Mouse (Mus musculus) forebrain, embryonic 16.5 days (tissue): Measurements from ENCODE around the gene Hip1r. TPM values are rescaled to one million over a fixed set of nuclear protein-coding genes. Genes with fewer than 3 reads are reported as not detected.

Source experiments
- ATAC-seq: fragments of 200-750 bp; cut with Nextera tagmentation; 2 replicates; pipeline ENCODE4 v1.8.0; 2017; ENCODE audit warnings: mild to moderate bottlenecking, moderate library complexity
- H3K27ac ChIP-seq: fragments of 300-500 bp; sonication (generic); 2 replicates; pipeline ENCODE4 v1.5.1; 2014; ENCODE audit warnings: low read length, control low read depth
- H3K27me3 ChIP-seq: fragments of 300-500 bp; sonication (generic); replicated peaks from 2 replicates; pipeline ENCODE4 v1.6.1; 2014; ENCODE audit warnings: low read length; ENCODE audit not compliant: control insufficient read depth, insufficient read depth
- H3K36me3 ChIP-seq: fragments of 300-500 bp; sonication (generic); 2 replicates; pipeline ENCODE4 v1.6.1; 2014; ENCODE audit not compliant: control insufficient read depth, insufficient read depth
- H3K4me1 ChIP-seq: fragments of 300-500 bp; sonication (generic); replicated peaks from 2 replicates; pipeline ENCODE4 v1.6.1; 2014; ENCODE audit warnings: low read length; ENCODE audit not compliant: control insufficient read depth, insufficient read depth
- H3K4me2 ChIP-seq: fragments of 300-500 bp; sonication (generic); 2 replicates; pipeline ENCODE4 v1.6.1; 2014; ENCODE audit warnings: mild to moderate bottlenecking, low read length, control low read depth
- H3K4me3 ChIP-seq: fragments of 300-500 bp; sonication (generic); replicated peaks from 2 replicates; pipeline ENCODE4 v1.5.1; 2014; ENCODE audit warnings: mild to moderate bottlenecking, low read length, control low read depth
- H3K9ac ChIP-seq: fragments of 300-500 bp; sonication (generic); replicated peaks from 2 replicates; pipeline ENCODE4 v1.6.1; 2014; ENCODE audit warnings: low read depth, low read length, control low read depth
- H3K9me3 ChIP-seq: fragments of 300-500 bp; sonication (generic); 2 replicates; pipeline ENCODE4 v1.6.1; 2016; ENCODE audit warnings: low read length; ENCODE audit not compliant: control insufficient read depth
- WGBS: fragments of 180-500 bp; shearing (Covaris S2); extraction: QIAGEN DNeasy Blood & Tissue Kit; methylation state at CpG from one replicate; pipeline ENCODE4 v1.1.7; 2014; 5-methylcytosine and 5-hydroxymethylcytosine counted together
- polyA plus RNA-seq: library from polyadenylated mRNA; unstranded; fragments of >200 nt; fragmentation: Nextera tagmentation; extraction: Ambion mirVana; gene quantifications from 2 replicates; pipeline ENCODE4 v1.2.1, GENCODE M21; 2015

Gene Hip1r
- polyA plus RNA-seq, 1 experiment from 2014 or later: 35.7 TPM

DNA sequence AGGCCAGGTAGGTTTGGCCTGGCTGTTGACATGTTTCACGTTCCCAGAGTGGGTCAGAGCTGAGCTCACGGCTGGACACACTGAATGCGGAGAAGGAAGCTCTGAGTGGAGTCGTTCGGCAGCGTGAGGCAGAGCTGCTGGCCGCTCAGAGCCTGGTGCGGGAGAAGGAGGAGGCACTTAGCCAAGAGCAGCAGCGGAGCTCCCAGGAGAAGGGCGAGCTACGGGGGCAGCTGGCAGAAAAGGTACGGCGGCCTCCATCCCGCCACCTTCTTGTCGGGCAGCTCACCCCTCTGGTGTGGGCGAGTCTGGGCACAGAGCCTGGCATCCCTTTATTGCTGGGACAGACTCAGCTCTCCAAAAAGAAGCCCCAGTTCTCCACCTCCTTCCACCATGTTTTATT is 24.4 kb downstream of the Hip1r start:
- H3K4me1 ChIP-seq: peaks cover 17% of the 10 kb centered on the region
- no peak overlapping the region for H3K4me3 ChIP-seq
- peak overlapping the region; percentile 12; the same call in 1 of the 2 replicates for H3K27ac ChIP-seq
- no peak overlapping the region for H3K9ac ChIP-seq
- H3K36me3 ChIP-seq: no peaks in the 10 kb centered on the region
- no peak overlapping the region for H3K4me2 ChIP-seq
- no peaks in the 10 kb centered on the region for H3K27me3 ChIP-seq
- ATAC-seq: no peak
- 50% methylated on average over 16 of the region's 16 CpGs for WGBS
- no peaks in the 10 kb centered on the region for H3K9me3 ChIP-seq

DNA sequence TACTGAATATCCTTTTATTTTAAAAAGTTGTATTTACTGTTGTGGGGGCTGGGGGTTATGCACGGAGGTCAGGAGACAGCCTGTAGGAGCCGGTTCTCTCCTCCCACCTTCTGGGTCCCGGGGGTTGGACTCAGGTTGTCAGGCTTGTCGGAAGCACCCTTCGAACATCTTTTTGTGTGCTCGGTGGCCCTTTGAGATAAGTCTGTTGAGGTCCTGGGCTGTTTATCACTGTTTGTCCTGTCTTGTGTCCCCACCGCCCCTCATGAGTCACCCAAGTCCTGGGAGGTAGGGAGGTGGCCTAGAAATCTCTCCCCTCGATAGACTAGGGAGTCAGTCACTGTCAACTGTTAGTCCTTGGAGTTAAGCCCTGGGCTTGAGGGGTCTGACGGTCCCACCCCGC is 24.9 kb downstream of the Hip1r start:
- H3K9ac ChIP-seq: no peak overlapping the region
- H3K4me1 ChIP-seq: peaks cover 18% of the 10 kb centered on the region
- no peak overlapping the region for H3K4me2 ChIP-seq
- WGBS: 90% methylated on average over 10 of the region's 10 CpGs
- H3K36me3 ChIP-seq: no peaks in the 10 kb centered on the region
- no peak overlapping the region for H3K27ac ChIP-seq
- no peak for ATAC-seq
- H3K4me3 ChIP-seq: no peak overlapping the region
- no peaks in the 10 kb centered on the region for H3K9me3 ChIP-seq
- no peaks in the 10 kb centered on the region for H3K27me3 ChIP-seq

- Histone ChIP-seq H3K9me3 (no peaks in the 10 kb centered on the region), H3K4me1 (peaks cover 19% of the 10 kb centered on the region), H3K9ac (no peak overlapping the region), H3K4me2 (no peak overlapping the region), H3K4me3 (no peak overlapping the region), H3K27me3 (no peaks in the 10 kb centered on the region), H3K36me3 (peaks cover 6% of the 10 kb centered on the region), H3K27ac (no peak overlapping the region)
- WGBS: 11% methylated on average over 7 of the region's 7 CpGs
- ATAC-seq: peak; percentile 62
These were observed 27.4 kb downstream of the Hip1r start for GRCm38 (mm10) chr5:124000824-124001223.

- peak; percentile 3; the same call in 1 of the 2 replicates for ATAC-seq
- Histone ChIP-seq H3K36me3 (peaks cover 11% of the 10 kb centered on the region), H3K9me3 (no peaks in the 10 kb centered on the region), H3K27ac (no peak overlapping the region), H3K27me3 (no peaks in the 10 kb centered on the region), H3K4me1 (peaks cover 19% of the 10 kb centered on the region), H3K9ac (no peak overlapping the region), H3K4me3 (no peak overlapping the region), H3K4me2 (no peak overlapping the region)
- 63% methylated on average over 9 of the region's 9 CpGs for WGBS
These were observed 27.8 kb downstream of the Hip1r start for GRCm38 (mm10) chr5:124001274-124001673.

GRCm38 (mm10) chr5:124002876-124003275 is 29.4 kb downstream of the Hip1r start:
- Histone ChIP-seq H3K27me3 (no peaks in the 10 kb centered on the region), H3K4me3 (no peak overlapping the region), H3K4me2 (no peak overlapping the region), H3K9ac (no peak overlapping the region), H3K27ac (peak overlapping the region; percentile 17; the same call in 1 of the 2 replicates), H3K36me3 (peaks cover 21% of the 10 kb centered on the region), H3K9me3 (no peaks in the 10 kb centered on the region), H3K4me1 (peaks cover 6% of the 10 kb centered on the region)
- WGBS: 70% methylated on average over 2 of the region's 2 CpGs
- no peak for ATAC-seq

DNA sequence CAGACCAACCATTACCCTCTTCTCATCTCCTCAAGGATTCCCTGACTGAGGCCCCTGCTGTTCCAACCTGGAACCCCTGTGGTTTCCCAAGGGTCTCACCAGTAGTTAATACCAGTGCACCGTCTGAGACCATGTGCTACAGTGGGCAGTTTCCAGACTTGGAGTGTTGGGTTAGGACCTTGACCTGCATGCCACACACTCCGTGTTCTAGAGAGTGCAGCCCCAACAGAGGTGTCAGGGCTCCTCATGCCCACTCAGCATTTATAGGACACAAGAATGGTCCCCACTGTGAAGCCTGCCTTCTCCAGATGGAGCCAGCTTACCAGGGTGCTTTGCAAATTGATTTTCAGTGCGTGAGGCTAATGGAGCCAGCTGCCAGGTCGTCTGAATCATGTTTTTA is 29.9 kb downstream of the Hip1r start:
- no peak overlapping the region for H3K27ac ChIP-seq
- no peaks in the 10 kb centered on the region for H3K9me3 ChIP-seq
- H3K4me3 ChIP-seq: no peak overlapping the region
- H3K4me2 ChIP-seq: no peak overlapping the region
- H3K36me3 ChIP-seq: peaks cover 26% of the 10 kb centered on the region
- no peak overlapping the region for H3K9ac ChIP-seq
- no peaks in the 10 kb centered on the region for H3K27me3 ChIP-seq
- H3K4me1 ChIP-seq: peaks cover 5% of the 10 kb centered on the region
- 57% methylated on average over 4 of the region's 4 CpGs for WGBS
- no peak for ATAC-seq

DNA sequence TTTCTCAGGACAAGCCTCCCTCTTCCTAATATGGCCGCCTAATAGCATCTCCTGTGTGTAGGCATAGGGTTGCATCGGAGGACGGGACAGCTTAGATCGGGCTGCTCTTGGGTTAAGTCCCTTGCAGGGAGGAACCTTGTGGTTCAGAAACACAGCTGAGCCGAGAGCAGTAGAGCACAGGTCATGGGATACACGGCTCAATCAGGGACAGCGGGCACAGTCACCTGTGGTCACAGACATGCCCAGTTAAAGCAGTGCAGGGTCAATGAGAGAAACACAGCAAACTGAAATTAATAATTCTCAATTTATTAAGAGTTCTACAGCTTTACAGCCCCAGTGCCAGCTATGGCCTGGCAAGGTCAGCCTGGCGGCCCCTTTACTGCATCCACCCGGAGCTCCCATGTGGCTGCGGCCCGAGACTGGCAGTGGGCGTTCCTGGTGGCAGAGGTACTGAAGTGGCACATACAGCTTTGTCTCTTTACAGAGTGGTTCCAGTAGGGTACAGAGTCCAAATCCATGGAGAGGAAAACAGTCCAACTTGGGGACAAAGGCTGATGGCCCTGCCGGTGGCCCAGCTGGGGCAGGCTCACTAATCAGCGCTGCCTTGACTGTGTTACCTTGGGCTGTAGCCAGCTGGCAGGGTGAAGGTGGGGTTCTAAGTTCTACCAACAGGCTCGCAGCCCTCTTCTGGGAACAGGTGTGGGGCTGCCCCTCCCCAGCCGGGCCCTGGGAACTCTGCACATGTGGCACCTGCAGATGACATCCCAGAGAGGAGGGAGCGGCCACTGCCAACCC is 31.1 kb downstream of the Hip1r start:
- no peak overlapping the region for H3K4me2 ChIP-seq
- ATAC-seq: peak; percentile 19; the same call in 1 of the 2 replicates
- peak overlapping the region; percentile 38 for H3K27ac ChIP-seq
- WGBS: 75% methylated on average over 17 of the region's 17 CpGs
- H3K9ac ChIP-seq: no peak overlapping the region
- no peak overlapping the region for H3K4me3 ChIP-seq
- no peaks in the 10 kb centered on the region for H3K9me3 ChIP-seq
- H3K27me3 ChIP-seq: no peaks in the 10 kb centered on the region
- H3K36me3 ChIP-seq: peaks cover 35% of the 10 kb centered on the region
- peaks cover 5% of the 10 kb centered on the region for H3K4me1 ChIP-seq

DNA sequence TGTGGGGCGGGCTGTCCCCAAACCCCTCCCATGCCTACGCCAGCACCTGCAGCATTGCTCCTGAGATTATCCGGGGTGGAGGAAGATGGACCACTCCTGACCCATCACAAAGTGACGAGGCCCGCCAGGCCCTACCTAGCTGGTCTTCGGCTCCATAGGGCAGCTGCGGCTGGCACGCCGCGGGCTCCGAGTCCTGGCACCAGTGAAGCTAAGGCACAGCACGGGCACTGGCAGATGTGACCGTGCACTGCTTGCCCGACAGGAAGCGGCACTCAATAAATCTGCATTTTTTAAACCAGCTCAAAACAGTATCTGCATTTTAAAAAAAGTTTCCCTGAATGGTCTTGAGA is 31.7 kb downstream of the Hip1r start:
- H3K27ac ChIP-seq: peak overlapping the region; percentile 38
- H3K9me3 ChIP-seq: no peaks in the 10 kb centered on the region
- no peak overlapping the region for H3K9ac ChIP-seq
- H3K4me3 ChIP-seq: no peak overlapping the region
- peak; percentile 13; the same call in 1 of the 2 replicates for ATAC-seq
- peaks cover 38% of the 10 kb centered on the region for H3K36me3 ChIP-seq
- H3K27me3 ChIP-seq: no peaks in the 10 kb centered on the region
- H3K4me1 ChIP-seq: peaks cover 5% of the 10 kb centered on the region
- H3K4me2 ChIP-seq: no peak overlapping the region
- WGBS: 83% methylated on average over 15 of the region's 15 CpGs

DNA sequence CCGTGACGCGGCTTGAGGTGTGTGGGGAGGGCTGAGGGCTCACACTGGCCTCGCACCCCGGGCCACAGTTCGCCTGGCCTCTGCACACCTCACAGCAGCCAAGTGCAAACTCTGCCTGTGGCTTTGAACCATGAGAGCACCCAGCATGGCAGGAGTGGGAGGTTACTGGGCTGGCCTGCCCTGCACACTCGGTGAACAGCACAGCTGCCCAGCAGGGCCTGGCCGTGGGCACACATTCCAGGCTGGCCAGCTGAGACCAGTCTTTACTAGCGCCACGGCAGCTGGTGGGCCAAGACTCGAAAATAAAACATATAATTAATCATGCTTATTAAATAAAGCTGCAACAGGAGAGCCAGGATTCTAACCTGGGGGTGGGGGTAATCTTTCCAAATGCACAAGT is 32.2 kb downstream of the Hip1r start:
- H3K27ac ChIP-seq: no peak overlapping the region; the same call in 1 of the 2 replicates
- peaks cover 38% of the 10 kb centered on the region for H3K36me3 ChIP-seq
- no peaks in the 10 kb centered on the region for H3K27me3 ChIP-seq
- H3K9ac ChIP-seq: no peak overlapping the region
- H3K4me1 ChIP-seq: peaks cover 6% of the 10 kb centered on the region
- no peak overlapping the region for H3K4me3 ChIP-seq
- H3K4me2 ChIP-seq: no peak overlapping the region
- H3K9me3 ChIP-seq: no peaks in the 10 kb centered on the region
- ATAC-seq: no peak
- 85% methylated on average over 11 of the region's 11 CpGs for WGBS
